Mouse (Mus musculus) left cerebral cortex, postnatal 25 days (tissue): ENCODE results near the gene Mtmr11. TPM values are rescaled to one million over a fixed set of nuclear protein-coding genes. Genes with fewer than 3 reads are reported as not detected.
A peak's percentile ranks its signal among the peaks of the same experiment; 100 is the strongest.
"Not testable (repeated sequence)": the region's sequence is repeated elsewhere in the genome, so short reads cannot be mapped to it uniquely, and the experiment has no call there.

ENCODE experiments used
- DNase-seq, 2 experiments: peaks; one replicate each; pipeline ENCODE4 v3.0.0; 2022; ENCODE audit warnings: low spot score in 2 of 2, mixed read lengths in 1 of 2
- intact Hi-C: fragments of 180-260 bp; cut with DNase I; formaldehyde crosslinking; loops from one replicate; pipeline ENCODE4 v1.15.1; 2025
- microRNA-seq, 2 experiments: library from miRNA; unstranded; fragments of <30 nt; microRNA quantifications; one replicate each; pipeline ENCODE4 v1.2.0; 2022
- total RNA-seq, 2 experiments: library from RNA; stranded (reverse); gene quantifications; 2 replicates each; pipeline ENCODE4 v1.2.3; 2021

Mtmr11 gene
- total RNA-seq, 2 experiments from 2014 or later: 6.4 to 6.8 TPM

DNA sequence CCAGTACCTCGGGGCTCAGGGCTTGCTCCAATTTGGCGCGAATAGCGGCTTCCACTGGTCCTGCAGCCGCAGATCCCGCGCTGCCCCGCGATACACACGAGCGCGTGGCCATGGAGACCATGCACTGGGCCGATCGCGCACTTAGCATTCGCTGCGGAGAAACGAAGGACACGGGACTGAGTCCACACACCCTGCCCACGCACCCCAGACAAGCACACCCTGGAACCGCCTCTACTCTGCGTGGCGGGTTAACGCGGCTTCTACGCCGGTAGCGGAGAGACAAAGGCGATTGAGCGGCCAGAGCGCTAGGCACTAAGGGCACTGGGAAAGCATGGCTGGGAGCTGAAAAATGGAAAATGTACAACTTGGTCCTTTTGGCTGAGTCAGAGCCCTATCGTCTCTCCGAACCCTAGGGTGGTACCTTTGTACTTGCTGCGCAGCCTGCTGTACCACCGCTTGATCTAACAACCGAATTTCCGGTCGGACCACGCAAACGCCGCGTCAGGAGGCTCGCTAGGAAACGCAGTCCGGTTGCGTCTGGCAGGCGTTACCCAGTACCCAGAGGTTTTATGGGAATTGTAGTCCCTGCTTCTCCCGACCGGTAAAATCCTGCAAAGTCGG is 35.4 kb downstream of the Mtmr11 start:
- peak; percentile 92 to 98 for DNase-seq
- intact Hi-C loops: no loop called here

DNA sequence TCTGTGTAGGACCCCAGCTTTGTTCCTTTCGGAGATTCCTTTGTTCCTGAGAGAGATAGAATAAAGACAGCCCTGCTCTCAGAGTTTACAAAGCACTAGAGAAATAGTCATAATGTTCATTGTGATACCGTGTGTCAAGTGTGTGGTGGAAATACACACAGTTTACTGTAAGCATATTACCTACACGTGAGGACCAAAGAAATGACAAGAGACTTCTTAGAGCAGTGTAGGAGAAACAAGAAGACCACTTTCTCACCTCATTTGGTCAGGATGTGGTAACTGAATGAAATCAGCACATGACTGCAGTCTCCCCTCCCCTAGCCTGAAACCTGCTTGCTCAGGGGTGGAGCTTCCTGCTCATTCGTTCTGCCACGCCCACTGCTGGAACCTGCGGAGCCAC is 36.4 kb downstream of the Mtmr11 start:
- DNase-seq: no peak
- intact Hi-C loops: no loop called here

DNA sequence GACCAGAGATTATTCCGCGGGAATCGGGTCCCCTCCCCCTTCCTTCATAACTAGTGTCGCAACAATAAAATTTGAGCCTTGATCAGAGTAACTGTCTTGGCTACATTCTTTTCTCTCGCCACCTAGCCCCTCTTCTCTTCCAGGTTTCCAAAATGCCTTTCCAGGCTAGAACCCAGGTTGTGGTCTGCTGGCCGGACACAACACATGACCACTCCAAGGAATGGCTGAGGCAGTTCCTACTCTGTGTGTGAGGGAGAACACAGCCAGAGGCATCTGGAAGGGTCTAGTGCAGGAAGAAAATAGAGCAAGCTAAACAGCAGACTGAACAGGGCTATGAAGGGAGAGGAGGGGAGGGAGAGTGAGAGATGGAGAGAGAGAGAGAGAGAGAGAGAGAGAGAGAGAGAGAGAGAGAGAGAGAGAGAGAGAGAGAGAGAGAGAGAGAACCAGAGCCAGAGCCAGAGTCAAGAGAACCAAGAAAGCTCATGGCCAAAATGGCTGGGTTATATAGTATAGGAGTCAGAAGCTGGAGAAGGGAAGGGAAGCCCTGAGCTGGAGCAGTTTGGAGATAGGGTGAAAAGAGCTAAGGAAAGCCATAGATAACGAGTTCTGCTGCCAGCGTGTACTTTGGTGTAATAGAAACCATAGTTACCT is 36.9 kb downstream of the Mtmr11 start:
- DNase-seq, intact Hi-C loops: not testable (repeated sequence)

DNA sequence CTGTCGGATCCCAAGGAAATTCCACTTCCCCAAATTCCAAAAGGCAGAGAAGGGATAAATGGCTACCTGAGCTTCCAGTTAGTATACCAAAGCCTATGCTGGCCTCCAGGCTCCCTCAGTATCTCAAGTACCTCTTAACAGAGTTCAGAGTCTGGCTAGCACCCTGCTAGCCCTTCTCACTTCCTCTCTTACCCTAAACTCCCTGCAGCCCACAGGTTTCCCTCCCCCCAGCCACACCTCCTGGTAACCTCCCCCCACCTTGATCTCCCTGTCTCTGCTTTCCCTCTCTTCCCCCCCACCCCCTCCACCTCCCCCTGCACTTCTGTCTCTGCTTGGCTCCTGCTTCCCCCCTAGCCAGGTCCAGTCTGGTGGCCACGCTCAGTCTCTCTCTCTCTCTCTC is 37.9 kb downstream of the Mtmr11 start:
- intact Hi-C loops: no loop called here
- no peak for DNase-seq

DNA sequence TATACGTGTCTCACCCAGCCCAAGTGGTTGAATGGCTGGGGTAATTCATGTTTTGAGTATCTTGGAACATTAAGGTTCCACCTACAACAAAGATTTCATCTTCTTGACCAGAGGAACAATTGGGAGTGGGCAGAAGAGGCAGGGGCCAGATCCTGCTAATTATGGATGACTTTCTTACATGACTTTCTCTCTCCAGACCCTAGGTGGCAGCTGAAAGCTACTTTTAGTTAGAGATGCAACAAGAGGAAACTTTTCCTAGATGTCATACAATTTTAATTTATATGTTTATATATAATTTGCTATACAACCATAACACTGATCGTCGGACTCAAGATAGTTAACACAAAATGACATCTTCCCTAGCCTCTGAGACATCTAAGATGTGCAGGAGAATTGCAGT is 46.0 kb downstream of the Mtmr11 start:
- no peak for DNase-seq
- intact Hi-C loops: no loop called here

DNA sequence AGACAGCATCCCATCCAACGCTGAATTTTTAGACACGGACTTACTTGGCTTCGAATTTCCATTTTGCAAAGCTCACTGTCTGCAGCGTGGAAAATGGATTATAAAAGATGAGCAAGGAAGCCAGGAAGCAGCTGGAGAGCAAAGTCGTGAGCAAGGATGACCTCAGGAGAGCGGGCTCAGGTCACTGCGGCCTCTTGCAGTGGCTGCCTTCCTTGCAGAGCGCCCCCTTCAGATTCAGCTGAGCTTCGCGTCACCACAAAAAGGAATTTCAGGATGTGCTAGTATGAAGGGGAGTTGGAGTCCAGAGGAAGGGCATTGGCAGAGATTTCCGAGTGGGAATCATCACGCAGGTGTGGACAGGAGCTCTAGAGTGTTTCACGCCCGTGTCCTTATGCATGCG is 47.4 kb downstream of the Mtmr11 start:
- DNase-seq: no peak
- intact Hi-C loops: no loop called here

DNA sequence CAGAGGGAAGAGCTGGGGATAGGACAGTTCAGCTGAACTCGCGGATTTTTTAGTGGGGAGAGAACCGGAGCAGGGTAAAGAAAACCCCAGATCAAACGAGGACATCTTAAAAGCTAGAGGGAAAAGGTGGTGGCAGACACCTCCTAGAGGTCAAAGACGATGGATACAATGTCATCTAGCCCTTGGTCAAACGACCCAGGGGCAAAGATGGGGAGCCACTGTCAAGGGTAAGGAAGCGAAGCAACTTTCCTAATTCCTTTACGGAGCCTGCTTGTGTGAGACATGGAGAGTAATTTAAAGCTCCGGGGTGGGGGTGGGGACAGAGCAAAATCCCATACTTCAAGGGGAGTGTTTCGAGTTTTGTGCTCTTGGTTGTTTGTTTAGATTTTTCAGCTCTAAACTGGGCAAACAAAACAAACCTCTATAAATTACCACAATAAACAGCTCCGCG is 57.4 kb downstream of the Mtmr11 start:
- peak in 1 of 2 experiments; percentile 48 for DNase-seq
- intact Hi-C loops: loop anchor here (5.0 kb wide), 1 partner anchor 147 kb away; no protein-coding TSS in a partner anchor

DNA sequence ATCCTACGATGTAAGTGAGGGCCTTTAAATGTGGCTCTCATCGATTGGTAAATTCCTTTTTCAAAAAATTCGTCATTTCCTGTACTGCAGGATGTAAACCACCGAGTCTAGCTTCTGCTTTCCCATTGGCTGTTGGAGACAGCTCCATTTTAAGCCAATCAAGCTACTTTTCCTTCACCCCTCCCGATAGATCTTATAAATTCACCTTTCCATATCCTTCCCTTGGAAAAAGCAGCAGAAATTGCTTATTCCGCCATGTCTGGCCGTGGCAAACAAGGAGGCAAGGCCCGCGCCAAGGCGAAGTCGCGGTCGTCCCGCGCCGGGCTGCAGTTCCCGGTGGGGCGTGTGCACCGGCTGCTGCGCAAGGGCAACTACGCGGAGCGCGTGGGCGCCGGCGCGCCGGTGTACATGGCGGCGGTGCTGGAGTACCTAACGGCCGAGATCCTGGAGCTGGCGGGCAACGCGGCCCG is 57.9 kb downstream of the Mtmr11 start, which contains the start of the genes Bola1 and Hist2h2ab:
Bola1 (minus strand) TSS at position 49 of the 470 bp plus-strand sequence.
Hist2h2ab (plus strand) TSS at position 205 of the 470 bp plus-strand sequence.
- intact Hi-C loops: loop anchor here (2.0 to 5.0 kb wide), 2 partner anchors 43 to 147 kb away; partner anchors contain the start of gene Hist2h4
- DNase-seq: peak; percentile 82 to 95

DNA sequence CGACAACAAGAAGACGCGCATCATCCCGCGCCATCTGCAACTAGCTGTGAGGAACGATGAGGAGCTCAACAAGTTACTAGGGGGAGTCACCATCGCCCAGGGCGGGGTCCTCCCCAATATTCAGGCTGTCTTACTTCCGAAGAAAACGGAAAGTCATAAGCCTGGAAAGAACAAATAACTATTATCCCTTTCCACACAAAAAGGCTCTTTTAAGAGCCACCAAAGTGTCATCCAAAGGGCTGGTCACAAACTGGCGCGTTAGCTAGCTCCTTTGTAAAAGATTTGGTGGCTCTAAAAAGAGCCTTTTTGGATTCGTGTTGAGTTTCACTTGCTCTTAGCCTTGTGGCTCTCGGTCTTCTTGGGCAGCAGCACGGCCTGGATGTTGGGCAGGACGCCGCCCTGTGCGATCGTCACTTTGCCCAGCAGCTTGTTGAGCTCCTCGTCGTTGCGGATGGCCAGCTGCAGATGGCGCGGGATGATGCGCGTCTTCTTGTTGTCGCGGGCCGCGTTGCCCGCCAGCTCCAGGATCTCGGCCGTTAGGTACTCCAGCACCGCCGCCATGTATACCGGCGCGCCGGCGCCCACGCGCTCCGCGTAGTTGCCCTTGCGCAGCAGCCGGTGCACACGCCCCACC is 58.4 kb downstream of the Mtmr11 start:
- intact Hi-C loops: loop anchor here (2.0 kb wide), 1 partner anchor 43 kb away; the partner anchor contains the start of gene Hist2h4

DNA sequence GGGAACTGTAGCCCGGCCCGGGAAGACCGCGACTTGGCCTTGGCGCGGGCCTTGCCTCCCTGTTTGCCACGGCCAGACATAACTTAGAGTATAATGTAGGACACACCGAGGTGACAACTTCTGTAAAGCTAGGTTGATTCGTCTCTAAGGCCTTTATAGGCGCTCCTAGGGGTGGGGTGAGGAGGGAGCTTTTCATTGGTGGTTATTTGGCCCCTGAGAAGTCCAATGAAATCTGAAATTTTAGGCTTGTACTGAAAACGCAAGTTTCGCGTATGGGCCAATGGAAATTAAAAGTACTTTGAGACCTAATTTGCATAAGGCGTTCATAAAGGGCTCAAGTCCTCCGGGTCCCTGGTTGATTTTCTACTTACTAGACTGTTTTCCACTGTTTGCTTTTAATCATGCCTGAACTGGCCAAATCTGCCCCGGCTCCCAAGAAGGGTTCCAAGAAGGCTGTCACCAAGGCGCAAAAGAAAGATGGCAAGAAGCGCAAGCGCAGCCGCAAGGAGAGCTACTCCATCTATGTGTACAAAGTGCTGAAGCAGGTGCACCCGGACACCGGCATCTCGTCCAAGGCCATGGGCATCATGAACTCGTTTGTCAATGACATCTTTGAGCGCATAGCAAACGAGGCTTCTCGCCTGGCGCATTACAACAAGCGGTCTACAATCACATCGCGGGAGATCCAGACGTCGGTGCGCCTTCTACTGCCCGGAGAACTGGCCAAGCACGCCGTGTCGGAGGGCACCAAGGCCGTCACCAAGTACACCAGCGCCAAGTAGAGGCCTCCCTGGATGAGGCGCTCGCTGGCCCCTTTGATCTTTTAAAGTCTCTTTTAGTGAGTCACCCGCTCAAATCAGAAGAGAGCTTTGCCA is 59.2 kb downstream of the Mtmr11 start, which contains the start of the genes Hist2h2ac and Hist2h2be:
Hist2h2ac (minus strand) TSS at position 116 of the 875 bp plus-strand sequence.
Hist2h2be (plus strand) TSS at position 355 of the 875 bp plus-strand sequence.
- intact Hi-C loops: loop anchor here (2.0 kb wide), 1 partner anchor 42 kb away; the partner anchor contains the start of gene Hist2h4

More for the DNA sequence above, 58.4 kb downstream of the Mtmr11 start:
- not testable (repeated sequence) for DNase-seq

More for the DNA sequence above, 59.2 kb downstream of the Mtmr11 start, which contains the start of the genes Hist2h2ac and Hist2h2be:
- peak; percentile 87 to 96 for DNase-seq

Small RNAs within 50 kb of the gene (microRNA-seq; reads per million reads assigned to microRNA genes)
- gene Gm44492: 0 reads per million in 2 experiments

Other genes starting within 250 kb of the Mtmr11 start
- 100 to 1,000 TPM in 1 of 2 experiments, 10 to 100 TPM in 1; 95.1 to 109 TPM for gene Anp32e, start 232.8 kb upstream of the Mtmr11 start, total RNA-seq
- 10 to 100 TPM; 71.6 to 84.8 TPM for gene Plekho1, start 166.0 kb upstream of the Mtmr11 start, total RNA-seq
- gene Vps45, start 103.5 kb upstream of the Mtmr11 start, total RNA-seq: 10 to 100 TPM; 41.8 to 47.1 TPM
- gene Otud7b, start 57.5 kb upstream of the Mtmr11 start, total RNA-seq: 10 to 100 TPM; 24.6 to 27.7 TPM
- 10 to 100 TPM; 39.6 to 43.4 TPM for gene Sf3b4, start 10.3 kb downstream of the Mtmr11 start, total RNA-seq
- 100 to 1,000 TPM; 429 to 435 TPM for gene Sv2a, start 19.1 kb downstream of the Mtmr11 start, total RNA-seq
- 10 to 100 TPM; 15.6 to 16.9 TPM for gene Bola1, start 57.7 kb downstream of the Mtmr11 start, total RNA-seq
- gene Hist2h2ab, start 57.9 kb downstream of the Mtmr11 start, total RNA-seq: 1 to 10 TPM; 4.8 to 8.9 TPM
- 10 to 100 TPM; 18.3 to 24.3 TPM for gene Hist2h2ac, start 58.9 kb downstream of the Mtmr11 start, total RNA-seq
- 1 to 10 TPM; 5.4 to 5.9 TPM for gene Hist2h2be, start 59.1 kb downstream of the Mtmr11 start, total RNA-seq
- gene Hist2h3c2, start 77.1 kb downstream of the Mtmr11 start, total RNA-seq: 1 to 10 TPM; 5.6 to 7.5 TPM
- 100 to 1,000 TPM; 158 to 179 TPM for gene Hist2h2aa2, start 78.3 kb downstream of the Mtmr11 start, total RNA-seq
- 1 to 10 TPM; 6.9 to 9.0 TPM for gene Hist2h2aa1, start 83.5 kb downstream of the Mtmr11 start, total RNA-seq
- gene Hist2h3c1, start 84.7 kb downstream of the Mtmr11 start, total RNA-seq: not detected
- 10 to 100 TPM; 25.6 to 30.9 TPM for gene Hist2h4, start 101.3 kb downstream of the Mtmr11 start, total RNA-seq
- 10 to 100 TPM; 41.5 to 49.1 TPM for gene Hist2h3b, start 106.7 kb downstream of the Mtmr11 start, total RNA-seq
- gene Hist2h2bb, start 107.7 kb downstream of the Mtmr11 start, total RNA-seq: 100 to 1,000 TPM; 102 to 120 TPM
- 1 to 10 TPM; 2.3 to 2.8 TPM for gene Fcgr1, start 132.0 kb downstream of the Mtmr11 start, total RNA-seq